ENCODE assay signal across 30 mouse cellular contexts in the genomic region with DNA sequence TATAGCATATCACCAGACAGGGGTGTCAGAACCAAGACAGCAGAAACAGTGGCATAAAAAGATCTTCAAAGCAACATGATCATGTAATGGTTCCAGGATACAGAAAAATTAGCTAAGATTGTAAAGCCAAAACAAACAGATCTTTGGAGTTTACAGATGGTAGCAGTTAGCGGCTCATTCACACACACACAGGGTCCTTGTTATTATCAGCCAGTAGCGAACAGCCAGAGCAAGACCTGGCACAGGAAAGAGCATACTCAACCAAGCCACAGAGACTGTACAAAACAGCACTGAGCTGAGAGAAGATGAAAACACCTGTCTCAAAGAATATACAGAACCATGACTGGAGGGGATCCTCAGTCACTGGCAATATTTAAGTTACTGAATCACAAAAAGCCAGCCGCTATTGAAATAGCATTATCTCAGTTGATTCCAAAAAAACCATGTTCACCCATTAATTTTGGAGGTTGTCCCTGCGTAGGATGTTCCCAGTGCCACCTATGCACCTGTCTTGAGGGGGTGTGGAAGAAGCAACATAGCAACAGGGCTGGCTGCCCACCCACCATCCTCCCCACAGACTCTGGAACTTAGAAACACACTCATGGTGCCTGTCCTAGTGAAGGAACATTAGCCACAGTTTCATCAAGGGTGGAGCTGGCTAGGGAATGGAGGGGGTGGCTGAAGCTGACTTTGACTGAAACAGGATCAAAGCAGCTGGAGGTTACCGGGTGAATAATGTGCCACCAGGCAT. TPM values are rescaled to one million over a fixed set of nuclear protein-coding genes. Genes with fewer than 3 reads are reported as not detected.
A peak's percentile ranks its signal among the peaks of the same experiment; 100 is the strongest.
DNase-seq lines count a peak whose midpoint lies in the region; ATAC-seq and TF ChIP-seq lines count a peak whose summit lies in the region.
"Had no signal": no experiment of that assay in that cellular context is flagged by ENCODE, and none has a peak within 500 bp of the region (broad histone marks: within the 10 kb centered on the region; RNA-seq: fewer than 3 reads in every experiment).

No protein-coding gene starts in this region.

- no peaks in the 10 kb centered on the region for H3K79me2 ChIP-seq in liver, adult 2 months (ENCODE audit: control insufficient read depth, insufficient read depth, low read length)

- no peak overlapping the region for H3K4me3 ChIP-seq in intestine, embryonic 14.5 days (ENCODE audit: low read depth, low read length)
- H3K4me3 ChIP-seq in intestine, postnatal 0 days (ENCODE audit: low read depth, low read length): no peak overlapping the region
- H3K4me3 ChIP-seq in liver, adult 2 months (ENCODE audit: insufficient read depth, low read depth, low read length): no peak overlapping the region
- H3K4me3 ChIP-seq in liver, embryonic 11.5 days (ENCODE audit: low read depth, low read length): no peak overlapping the region
- no peak overlapping the region for H3K4me3 ChIP-seq in stomach, postnatal 0 days (ENCODE audit: low read depth, low read length)
- H3K4me3 ChIP-seq: embryonic facial prominence, embryonic 12.5 days; heart, embryonic 12.5 days; hindbrain, embryonic 13.5 days; limb, embryonic 13.5 days; liver, embryonic 13.5 days; neural tube, embryonic 15.5 days; stomach, embryonic 15.5 days had no signal

- H3K27ac ChIP-seq in intestine, embryonic 14.5 days (ENCODE audit: low read depth): no peak overlapping the region
- no peak overlapping the region for H3K27ac ChIP-seq in intestine, postnatal 0 days (ENCODE audit: low read depth, low read length)
- no peak overlapping the region for H3K27ac ChIP-seq in liver, adult 2 months (replicated peaks; ENCODE audit: insufficient read depth, low read depth, low read length)
- H3K27ac ChIP-seq in liver, embryonic 11.5 days (ENCODE audit: low read depth, low read length): no peak overlapping the region
- H3K27ac ChIP-seq in stomach, postnatal 0 days (replicated peaks): no peak overlapping the region
- H3K27ac ChIP-seq: embryonic facial prominence, embryonic 12.5 days; hindbrain, embryonic 13.5 days; limb, embryonic 13.5 days; liver, embryonic 13.5 days; macrophage; neural tube, embryonic 15.5 days; stomach, embryonic 15.5 days had no signal

- no peaks in the 10 kb centered on the region for H3K27me3 ChIP-seq in intestine, embryonic 14.5 days (replicated peaks; ENCODE audit: control insufficient read depth, insufficient read depth, low read length)
- no peaks in the 10 kb centered on the region for H3K27me3 ChIP-seq in intestine, postnatal 0 days (replicated peaks; ENCODE audit: control insufficient read depth, insufficient read depth, low read length)
- H3K27me3 ChIP-seq in liver, adult 2 months (ENCODE audit: control insufficient read depth, insufficient read depth, low read length): no peaks in the 10 kb centered on the region
- H3K27me3 ChIP-seq in liver, embryonic 11.5 days (replicated peaks; ENCODE audit: control insufficient read depth, insufficient read depth, low read length): no peaks in the 10 kb centered on the region
- no peaks in the 10 kb centered on the region for H3K27me3 ChIP-seq in stomach, postnatal 0 days (ENCODE audit: control insufficient read depth, insufficient read depth, low read length)
- H3K27me3 ChIP-seq: embryonic facial prominence, embryonic 12.5 days; heart, embryonic 12.5 days; hindbrain, embryonic 13.5 days; limb, embryonic 13.5 days; liver, embryonic 13.5 days; neural tube, embryonic 15.5 days; stomach, embryonic 15.5 days had no signal

- WGBS in intestine, embryonic 14.5 days: 87% methylated on average over 5 of the region's 5 CpGs
- 86% methylated on average over 5 of the region's 5 CpGs for WGBS in intestine, postnatal 0 days
- WGBS in liver, adult 2 months: 66% methylated on average over 5 of the region's 5 CpGs
- 91% methylated on average over 5 of the region's 5 CpGs for WGBS in liver, embryonic 11.5 days
- WGBS in stomach, postnatal 0 days: 86% methylated on average over 5 of the region's 5 CpGs

- no peaks in the 10 kb centered on the region; the same call in 1 of the 2 replicates for H3K36me3 ChIP-seq in intestine, embryonic 14.5 days (ENCODE audit: control insufficient read depth, insufficient read depth, low read length)
- peaks cover 60% of the 10 kb centered on the region for H3K36me3 ChIP-seq in intestine, postnatal 0 days (ENCODE audit: control insufficient read depth, insufficient read depth)
- peaks cover 40% of the 10 kb centered on the region for H3K36me3 ChIP-seq in liver, adult 2 months (ENCODE audit: control insufficient read depth, insufficient read depth, low read length)
- no peaks in the 10 kb centered on the region; the same call in 1 of the 2 replicates for H3K36me3 ChIP-seq in liver, embryonic 11.5 days (ENCODE audit: control insufficient read depth, insufficient read depth, low read length)
- H3K36me3 ChIP-seq in stomach, postnatal 0 days (ENCODE audit: control insufficient read depth, insufficient read depth, low read length): no peaks in the 10 kb centered on the region
- H3K36me3 ChIP-seq: embryonic facial prominence, embryonic 12.5 days; stomach, embryonic 15.5 days had no signal

- DNase-seq in cerebellum, adult 11-12 months: peak; percentile 3
- no peak for DNase-seq in cerebellum, postnatal 14 days
- DNase-seq in intestine, embryonic 14.5 days (ENCODE audit: low spot score): peak; percentile 38
- peak; percentile 77 for DNase-seq in liver, adult 2 months (ENCODE audit: extremely low read depth, low read depth, low spot score)
- no peak for DNase-seq in liver, embryonic 11.5 days (ENCODE audit: low spot score)
- peak; percentile 7 for DNase-seq in stomach, postnatal 0 days (ENCODE audit: low spot score)
- DNase-seq: adrenal gland, adult 8-10 months; cerebellum, adult 9-10 months; embryo, embryonic 11 days; gastrocnemius, postnatal 25 days; heart, adult 18-20 months; heart, postnatal 4 days; kidney, adult 18-20 months; kidney, postnatal 36 days; layer of hippocampus, adult 9-11 months; liver, embryonic 13.5 days; lung, adult 18-20 months; midbrain, embryonic 14.5 days; retina, postnatal 1 day; right cerebral cortex, postnatal 14 days had no signal

- TF ChIP-seq EP300 in stomach, postnatal 0 days (optimal IDR thresholded peaks at IDR 0.05): no peak

- no peak overlapping the region for H3K9ac ChIP-seq in intestine, embryonic 14.5 days (ENCODE audit: low read length)
- H3K9ac ChIP-seq in intestine, postnatal 0 days (ENCODE audit: low read depth, low read length): no peak overlapping the region
- H3K9ac ChIP-seq in liver, adult 2 months (ENCODE audit: low read depth, low read length): no peak overlapping the region
- H3K9ac ChIP-seq in liver, embryonic 11.5 days (ENCODE audit: low read depth, low read length): no peak overlapping the region
- no peak overlapping the region for H3K9ac ChIP-seq in stomach, postnatal 0 days (ENCODE audit: low read length)
- H3K9ac ChIP-seq: embryonic facial prominence, embryonic 12.5 days; heart, embryonic 12.5 days; hindbrain, embryonic 13.5 days; limb, embryonic 13.5 days; liver, embryonic 13.5 days; neural tube, embryonic 15.5 days; stomach, embryonic 15.5 days had no signal

- H3K9me3 ChIP-seq in intestine, embryonic 14.5 days (ENCODE audit: control insufficient read depth, low read length): no peaks in the 10 kb centered on the region
- no peaks in the 10 kb centered on the region for H3K9me3 ChIP-seq in intestine, postnatal 0 days (ENCODE audit: control insufficient read depth)
- no peaks in the 10 kb centered on the region for H3K9me3 ChIP-seq in liver, embryonic 11.5 days (ENCODE audit: control insufficient read depth, low read length)
- H3K9me3 ChIP-seq in stomach, postnatal 0 days (ENCODE audit: control insufficient read depth, low read length): no peaks in the 10 kb centered on the region
- H3K9me3 ChIP-seq: embryonic facial prominence, embryonic 12.5 days; G1E; heart, embryonic 12.5 days; hindbrain, embryonic 13.5 days; limb, embryonic 13.5 days; liver, embryonic 13.5 days; neural tube, embryonic 15.5 days; stomach, embryonic 15.5 days had no signal

- no peak for TF ChIP-seq CTCF in intestine, postnatal 0 days (IDR thresholded peaks at IDR 0.05; ENCODE audit: low read depth)
- TF ChIP-seq CTCF in liver, adult 2 months (IDR thresholded peaks at IDR 0.05; ENCODE audit: low read depth, low read length): no peak
- TF ChIP-seq CTCF in stomach, postnatal 0 days (IDR thresholded peaks at IDR 0.05; ENCODE audit: low read depth): no peak

- no peak overlapping the region for H3K4me2 ChIP-seq in intestine, embryonic 14.5 days (ENCODE audit: low read length)
- no peak overlapping the region for H3K4me2 ChIP-seq in intestine, postnatal 0 days (replicated peaks; ENCODE audit: low read depth)
- H3K4me2 ChIP-seq in liver, embryonic 11.5 days: no peak overlapping the region
- H3K4me2 ChIP-seq in stomach, postnatal 0 days (replicated peaks; ENCODE audit: low read depth): no peak overlapping the region
- H3K4me2 ChIP-seq: embryonic facial prominence, embryonic 12.5 days; heart, embryonic 12.5 days; hindbrain, embryonic 13.5 days; limb, embryonic 13.5 days; liver, embryonic 13.5 days; neural tube, embryonic 15.5 days; stomach, embryonic 15.5 days had no signal

- no peaks in the 10 kb centered on the region for H3K4me1 ChIP-seq in intestine, embryonic 14.5 days (replicated peaks; ENCODE audit: control insufficient read depth, insufficient read depth, low read length)
- H3K4me1 ChIP-seq in intestine, postnatal 0 days (replicated peaks; ENCODE audit: control insufficient read depth, insufficient read depth, low read length): no peaks in the 10 kb centered on the region
- no peaks in the 10 kb centered on the region for H3K4me1 ChIP-seq in liver, adult 2 months (ENCODE audit: control insufficient read depth, insufficient read depth, low read length)
- H3K4me1 ChIP-seq in liver, embryonic 11.5 days (replicated peaks; ENCODE audit: control insufficient read depth, insufficient read depth, low read length): no peaks in the 10 kb centered on the region
- H3K4me1 ChIP-seq in stomach, postnatal 0 days (replicated peaks; ENCODE audit: control insufficient read depth, insufficient read depth): no peaks in the 10 kb centered on the region
- H3K4me1 ChIP-seq: heart, embryonic 12.5 days; liver, embryonic 13.5 days; neural tube, embryonic 15.5 days had no signal

- TF ChIP-seq POLR2A in liver, adult 2 months (IDR thresholded peaks at IDR 0.05; ENCODE audit: extremely low read depth, insufficient read depth, low read length): no peak

- ATAC-seq in intestine, embryonic 14.5 days (replicated peaks; ENCODE audit: low FRiP score, low TSS enrichment, low read depth): no peak
- no peak for ATAC-seq in intestine, postnatal 0 days
- no peak for ATAC-seq in liver, embryonic 11.5 days (replicated peaks; ENCODE audit: low FRiP score)
- no peak for ATAC-seq in stomach, postnatal 0 days (ENCODE audit: low FRiP score, low TSS enrichment)
- ATAC-seq: lung, postnatal 0 days had no signal

RNA-seq across cellular contexts. Expression of a gene that starts 44.6 kb away (rescaled TPM):
- polyA plus RNA-seq in intestine, embryonic 14.5 days (2014; fragmentation: Nextera tagmentation; extraction: Ambion mirVana): 23.8 and 24.9 TPM in 2 replicates
- 62.6 and 67.2 TPM in 2 replicates for polyA plus RNA-seq in intestine, postnatal 0 days (2015; fragmentation: Nextera tagmentation; extraction: Ambion mirVana)
- 82.8 and 87.4 TPM in 2 replicates for total RNA-seq in liver, adult 2 months (2014; rRNA removed)
- 37.0 and 54.3 TPM in 2 replicates for polyA plus RNA-seq in liver, adult 2 months (2012; rRNA removed)
- 17.8 and 19.0 TPM in 2 replicates for polyA plus RNA-seq in liver, embryonic 11.5 days (2014; fragmentation: Nextera tagmentation; extraction: Ambion mirVana)
- polyA plus RNA-seq in stomach, postnatal 0 days (2015; fragmentation: Nextera tagmentation; extraction: Ambion mirVana): 22.2 and 24.0 TPM in 2 replicates

Comparison
In these comparisons a context has a peak if more than half of its experiments do, and no peak if none do; other contexts are left out.
1. DNase-seq: peak in cerebellum, adult 11-12 months (single experiment), intestine, embryonic 14.5 days (single experiment), liver, adult 2 months (single experiment) and stomach, postnatal 0 days (single experiment); none in cerebellum, postnatal 14 days (0 of 2) and liver, embryonic 11.5 days (single experiment).